Mouse (Mus musculus): ENCODE results near the gene Unc5a. TPM values are rescaled to one million over a fixed set of nuclear protein-coding genes. Genes with fewer than 3 reads are reported as not detected.

Gene Unc5a
- polyA plus RNA-seq, 1 experiment from 2014 or later, result 0.66 TPM

GRCm38 (mm10) chr13:55002090-55002489 lies 52.9 kb downstream of the Unc5a start:
- Histone ChIP-seq H3K36me3 (ENCODE audit: control insufficient read depth, insufficient read depth) (no peaks in the 10 kb centered on the region), H3K9me3 (replicated peaks; ENCODE audit: control insufficient read depth, low read length) (no peaks in the 10 kb centered on the region), H3K4me3 (ENCODE audit: low read depth, low read length) (no peak overlapping the region), H3K4me1 (ENCODE audit: control insufficient read depth, low read depth, low read length) (no peaks in the 10 kb centered on the region), H3K27me3 (ENCODE audit: control insufficient read depth, insufficient read depth, low read depth, low read length) (no peaks in the 10 kb centered on the region; the same call in 1 of the 2 replicates), H3K27ac (ENCODE audit: low read length) (no peak overlapping the region), H3K4me2 (ENCODE audit: low read depth, low read length) (no peak overlapping the region), H3K9ac (ENCODE audit: low read depth, low read length) (no peak overlapping the region)
- no peak for ATAC-seq (ENCODE audit: low read depth)
- 42% methylated on average over 10 of the region's 10 CpGs for WGBS (ENCODE audit: insufficient replicate concordance)

GRCm38 (mm10) chr13:55004646-55005045 lies 55.4 kb downstream of the Unc5a start:
- no peaks in the 10 kb centered on the region for H3K4me1 ChIP-seq (ENCODE audit: control insufficient read depth, low read depth, low read length)
- H3K27me3 ChIP-seq (ENCODE audit: control insufficient read depth, insufficient read depth, low read depth, low read length), result no peaks in the 10 kb centered on the region; the same call in 1 of the 2 replicates
- 73% methylated on average over 11 of the region's 11 CpGs for WGBS (ENCODE audit: insufficient replicate concordance)
- H3K9me3 ChIP-seq (replicated peaks; ENCODE audit: control insufficient read depth, low read length), result no peaks in the 10 kb centered on the region
- no peak overlapping the region for H3K4me3 ChIP-seq (ENCODE audit: low read depth, low read length)
- no peak overlapping the region for H3K9ac ChIP-seq (ENCODE audit: low read depth, low read length)
- H3K27ac ChIP-seq (ENCODE audit: low read length), result no peak overlapping the region
- no peak overlapping the region for H3K4me2 ChIP-seq (ENCODE audit: low read depth, low read length)
- no peaks in the 10 kb centered on the region for H3K36me3 ChIP-seq (ENCODE audit: control insufficient read depth, insufficient read depth)
- no peak for ATAC-seq (ENCODE audit: low read depth)

- Histone ChIP-seq H3K27ac (ENCODE audit: low read length) (no peak overlapping the region), H3K27me3 (ENCODE audit: control insufficient read depth, insufficient read depth, low read depth, low read length) (no peaks in the 10 kb centered on the region; the same call in 1 of the 2 replicates), H3K4me2 (ENCODE audit: low read depth, low read length) (no peak overlapping the region), H3K4me1 (ENCODE audit: control insufficient read depth, low read depth, low read length) (no peaks in the 10 kb centered on the region), H3K9me3 (replicated peaks; ENCODE audit: control insufficient read depth, low read length) (no peaks in the 10 kb centered on the region), H3K36me3 (ENCODE audit: control insufficient read depth, insufficient read depth) (no peaks in the 10 kb centered on the region), H3K9ac (ENCODE audit: low read depth, low read length) (no peak overlapping the region), H3K4me3 (ENCODE audit: low read depth, low read length) (no peak overlapping the region)
- 70% methylated on average over 31 of the region's 31 CpGs for WGBS (ENCODE audit: insufficient replicate concordance)
- ATAC-seq (ENCODE audit: low read depth), result no peak
These were observed 56.6 kb downstream of the Unc5a start for GRCm38 (mm10) chr13:55005691-55006414.

GRCm38 (mm10) chr13:55006415-55006742 lies 57.2 kb downstream of the Unc5a start:
- ATAC-seq (ENCODE audit: low read depth), result no peak
- Histone ChIP-seq H3K27ac (ENCODE audit: low read length) (no peak overlapping the region), H3K9ac (ENCODE audit: low read depth, low read length) (no peak overlapping the region), H3K4me2 (ENCODE audit: low read depth, low read length) (no peak overlapping the region), H3K4me1 (ENCODE audit: control insufficient read depth, low read depth, low read length) (no peaks in the 10 kb centered on the region), H3K36me3 (ENCODE audit: control insufficient read depth, insufficient read depth) (no peaks in the 10 kb centered on the region), H3K4me3 (ENCODE audit: low read depth, low read length) (no peak overlapping the region), H3K27me3 (ENCODE audit: control insufficient read depth, insufficient read depth, low read depth, low read length) (no peaks in the 10 kb centered on the region; the same call in 1 of the 2 replicates), H3K9me3 (replicated peaks; ENCODE audit: control insufficient read depth, low read length) (no peaks in the 10 kb centered on the region)
- 69% methylated on average over 7 of the region's 7 CpGs for WGBS (ENCODE audit: insufficient replicate concordance)

- no peaks in the 10 kb centered on the region for H3K36me3 ChIP-seq (ENCODE audit: control insufficient read depth, insufficient read depth)
- no peaks in the 10 kb centered on the region for H3K4me1 ChIP-seq (ENCODE audit: control insufficient read depth, low read depth, low read length)
- H3K4me3 ChIP-seq (ENCODE audit: low read depth, low read length), result no peak overlapping the region
- WGBS (ENCODE audit: insufficient replicate concordance), result 62% methylated on average over 6 of the region's 6 CpGs
- no peak overlapping the region for H3K27ac ChIP-seq (ENCODE audit: low read length)
- H3K9ac ChIP-seq (ENCODE audit: low read depth, low read length), result no peak overlapping the region
- H3K27me3 ChIP-seq (ENCODE audit: control insufficient read depth, insufficient read depth, low read depth, low read length), result no peaks in the 10 kb centered on the region
- H3K4me2 ChIP-seq (ENCODE audit: low read depth, low read length), result no peak overlapping the region
- no peak for ATAC-seq (ENCODE audit: low read depth)
- no peaks in the 10 kb centered on the region for H3K9me3 ChIP-seq (replicated peaks; ENCODE audit: control insufficient read depth, low read length)
These were observed 59.4 kb downstream of the Unc5a start for GRCm38 (mm10) chr13:55008589-55008988.

- WGBS (ENCODE audit: insufficient replicate concordance), result 79% methylated on average over 15 of the region's 15 CpGs
These were observed 61.9 kb downstream of the Unc5a start for GRCm38 (mm10) chr13:55011103-55011502.

GRCm38 (mm10) chr13:55011981-55012478 lies 62.8 kb downstream of the Unc5a start:
- Histone ChIP-seq H3K4me3 (ENCODE audit: low read depth, low read length) (no peak overlapping the region), H3K36me3 (ENCODE audit: control insufficient read depth, insufficient read depth) (no peaks in the 10 kb centered on the region), H3K4me2 (ENCODE audit: low read depth, low read length) (no peak overlapping the region), H3K27me3 (ENCODE audit: control insufficient read depth, insufficient read depth, low read depth, low read length) (no peaks in the 10 kb centered on the region), H3K27ac (ENCODE audit: low read length) (no peak overlapping the region), H3K9ac (ENCODE audit: low read depth, low read length) (no peak overlapping the region), H3K9me3 (replicated peaks; ENCODE audit: control insufficient read depth, low read length) (no peaks in the 10 kb centered on the region), H3K4me1 (ENCODE audit: control insufficient read depth, low read depth, low read length) (no peaks in the 10 kb centered on the region)
- 13% methylated on average over 14 of the region's 14 CpGs for WGBS (ENCODE audit: insufficient replicate concordance)
- no peak for ATAC-seq (ENCODE audit: low read depth)

More at GRCm38 (mm10) chr13:55011103-55011502, 61.9 kb downstream of the Unc5a start:
- Histone ChIP-seq H3K9me3 (replicated peaks; ENCODE audit: control insufficient read depth, low read length) (no peaks in the 10 kb centered on the region), H3K4me2 (ENCODE audit: low read depth, low read length) (no peak overlapping the region), H3K4me3 (ENCODE audit: low read depth, low read length) (no peak overlapping the region), H3K36me3 (ENCODE audit: control insufficient read depth, insufficient read depth) (no peaks in the 10 kb centered on the region), H3K9ac (ENCODE audit: low read depth, low read length) (no peak overlapping the region), H3K27ac (ENCODE audit: low read length) (no peak overlapping the region), H3K4me1 (ENCODE audit: control insufficient read depth, low read depth, low read length) (no peaks in the 10 kb centered on the region), H3K27me3 (ENCODE audit: control insufficient read depth, insufficient read depth, low read depth, low read length) (no peaks in the 10 kb centered on the region)
- ATAC-seq (ENCODE audit: low read depth), result no peak

GRCm38 (mm10) chr13:55013702-55014344 lies 64.6 kb downstream of the Unc5a start:
- Histone ChIP-seq H3K4me1 (ENCODE audit: control insufficient read depth, low read depth, low read length) (no peaks in the 10 kb centered on the region), H3K4me2 (ENCODE audit: low read depth, low read length) (no peak overlapping the region), H3K4me3 (ENCODE audit: low read depth, low read length) (no peak overlapping the region), H3K36me3 (ENCODE audit: control insufficient read depth, insufficient read depth) (no peaks in the 10 kb centered on the region), H3K9me3 (replicated peaks; ENCODE audit: control insufficient read depth, low read length) (no peaks in the 10 kb centered on the region), H3K27me3 (ENCODE audit: control insufficient read depth, insufficient read depth, low read depth, low read length) (no peaks in the 10 kb centered on the region), H3K9ac (ENCODE audit: low read depth, low read length) (no peak overlapping the region), H3K27ac (ENCODE audit: low read length) (no peak overlapping the region)
- no peak for ATAC-seq (ENCODE audit: low read depth)
- WGBS (ENCODE audit: insufficient replicate concordance), result 36% methylated on average over 9 of the region's 9 CpGs

GRCm38 (mm10) chr13:55014451-55014850 lies 65.2 kb downstream of the Unc5a start:
- no peak overlapping the region for H3K4me2 ChIP-seq (ENCODE audit: low read depth, low read length)
- WGBS (ENCODE audit: insufficient replicate concordance), result 59% methylated on average over 9 of the region's 9 CpGs
- no peak overlapping the region for H3K9ac ChIP-seq (ENCODE audit: low read depth, low read length)
- ATAC-seq (ENCODE audit: low read depth), result no peak
- H3K27me3 ChIP-seq (ENCODE audit: control insufficient read depth, insufficient read depth, low read depth, low read length), result no peaks in the 10 kb centered on the region
- no peaks in the 10 kb centered on the region for H3K36me3 ChIP-seq (ENCODE audit: control insufficient read depth, insufficient read depth)
- H3K4me3 ChIP-seq (ENCODE audit: low read depth, low read length), result no peak overlapping the region
- no peak overlapping the region for H3K27ac ChIP-seq (ENCODE audit: low read length)
- H3K4me1 ChIP-seq (ENCODE audit: control insufficient read depth, low read depth, low read length), result no peaks in the 10 kb centered on the region
- no peaks in the 10 kb centered on the region for H3K9me3 ChIP-seq (replicated peaks; ENCODE audit: control insufficient read depth, low read length)

All from liver, embryonic 16.5 days (tissue).